Mouse (Mus musculus): ENCODE results near the gene Ceacam9. TPM values are rescaled to one million over a fixed set of nuclear protein-coding genes. Genes with fewer than 3 reads are reported as not detected.

Ceacam9 gene
- not detected for polyA plus RNA-seq (2014; fragmentation: Illumina TruSeq; extraction: RNeasy Lipid Tissue Mini Kit (QIAGEN cat#74804); ENCODE audit: low read depth, low replicate concordance)

DNA sequence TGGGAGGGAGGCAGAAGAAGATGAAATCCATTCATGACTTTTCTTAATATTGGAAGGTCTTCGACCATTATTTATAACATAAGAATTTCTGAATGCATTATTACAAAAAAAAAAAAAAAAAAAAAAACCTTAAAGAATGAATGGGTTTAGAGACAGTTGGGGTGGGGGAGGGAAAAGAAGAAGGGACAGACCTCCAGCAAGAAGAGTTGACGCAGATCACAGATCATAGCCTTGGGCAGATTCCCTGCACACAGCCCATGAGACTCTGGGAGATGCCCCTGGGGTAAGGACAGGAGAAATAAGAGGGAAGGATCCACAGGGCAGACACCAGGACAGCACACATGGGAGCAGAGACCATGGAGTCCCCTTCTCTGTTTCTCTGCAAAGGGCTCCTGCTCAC, at the start of gene Ceacam9:
Gene Ceacam9 (plus strand): TSS at position 301 of the 400 bp plus-strand sequence.

DNA sequence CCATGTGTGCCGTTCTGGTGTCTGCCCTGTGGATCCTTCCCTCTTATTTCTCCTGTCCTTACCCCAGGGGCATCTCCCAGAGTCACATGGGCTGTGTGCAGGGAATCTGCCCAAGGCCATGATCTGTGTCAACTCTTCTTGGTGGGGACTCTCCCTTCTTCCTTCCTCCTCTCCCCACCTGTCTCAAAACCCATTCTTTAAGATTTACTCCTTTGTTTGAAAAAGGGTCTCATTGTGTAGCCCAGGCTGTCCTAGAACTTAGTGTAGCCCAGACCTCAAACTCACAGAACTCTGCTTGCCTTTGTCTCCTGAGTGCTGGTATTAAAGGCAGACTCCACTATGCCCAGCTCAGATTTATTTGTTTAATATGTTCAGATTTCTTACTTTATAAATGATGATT, 46.1 kb upstream of the Ceacam9 start, which contains the start of gene Ceacam15:
Gene Ceacam15 (minus strand): TSS at position 101 of the 400 bp plus-strand sequence.

DNA sequence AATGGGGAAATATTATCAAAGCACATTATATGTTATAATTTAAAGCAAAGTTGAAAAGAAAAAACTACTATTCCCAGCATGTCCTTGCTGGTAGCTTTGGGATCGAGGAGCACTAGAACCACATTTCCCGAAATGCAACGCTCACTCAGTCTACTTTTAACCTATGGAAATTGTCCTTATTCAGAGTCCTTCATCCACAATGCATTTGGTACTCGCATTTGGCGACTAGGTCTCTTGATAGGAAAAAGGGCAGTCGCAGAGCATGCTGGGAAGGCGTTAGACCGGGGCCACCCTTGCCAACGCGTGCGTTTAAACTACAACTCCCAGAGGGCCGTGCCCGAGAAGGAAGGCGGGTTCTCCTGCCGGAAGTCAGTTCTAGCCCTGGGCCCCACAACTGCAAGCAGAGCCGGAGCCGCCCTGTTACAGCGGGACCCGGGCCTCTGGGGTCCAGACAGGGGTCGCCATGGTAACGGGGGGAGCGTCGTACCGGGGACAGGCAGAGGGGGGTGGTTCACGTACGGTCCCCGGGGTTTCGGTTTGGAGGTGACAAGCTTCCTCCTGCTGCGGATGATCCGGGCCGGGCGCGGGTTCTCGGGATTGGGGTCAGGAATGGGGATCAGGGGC, 16.5 kb downstream of the Ceacam9 start, which contains the start of gene Ap2s1:
Gene Ap2s1 (plus strand): TSS at position 338 of the 624 bp plus-strand sequence.

Other genes starting within 250 kb of the Ceacam9 start
- not detected for gene Npas1, start 244.2 kb upstream of the Ceacam9 start, polyA plus RNA-seq (2014; fragmentation: Illumina TruSeq; extraction: RNeasy Lipid Tissue Mini Kit (QIAGEN cat#74804); ENCODE audit: low read depth, low replicate concordance)
- gene Arhgap35, start 106.9 kb upstream of the Ceacam9 start, polyA plus RNA-seq (2014; fragmentation: Illumina TruSeq; extraction: RNeasy Lipid Tissue Mini Kit (QIAGEN cat#74804); ENCODE audit: low read depth, low replicate concordance): 23.7 TPM
- gene Ceacam15, start 46.2 kb upstream of the Ceacam9 start, polyA plus RNA-seq (2014; fragmentation: Illumina TruSeq; extraction: RNeasy Lipid Tissue Mini Kit (QIAGEN cat#74804); ENCODE audit: low read depth, low replicate concordance): not detected
- gene Ap2s1, start 16.5 kb downstream of the Ceacam9 start, polyA plus RNA-seq (2014; fragmentation: Illumina TruSeq; extraction: RNeasy Lipid Tissue Mini Kit (QIAGEN cat#74804); ENCODE audit: low read depth, low replicate concordance): 101 TPM
- 27.6 TPM for gene Slc1a5, start 59.4 kb downstream of the Ceacam9 start, polyA plus RNA-seq (2014; fragmentation: Illumina TruSeq; extraction: RNeasy Lipid Tissue Mini Kit (QIAGEN cat#74804); ENCODE audit: low read depth, low replicate concordance)
- gene Strn4, start 94.0 kb downstream of the Ceacam9 start, polyA plus RNA-seq (2014; fragmentation: Illumina TruSeq; extraction: RNeasy Lipid Tissue Mini Kit (QIAGEN cat#74804); ENCODE audit: low read depth, low replicate concordance): 57.6 TPM
- gene Fkrp, start 94.8 kb downstream of the Ceacam9 start, polyA plus RNA-seq (2014; fragmentation: Illumina TruSeq; extraction: RNeasy Lipid Tissue Mini Kit (QIAGEN cat#74804); ENCODE audit: low read depth, low replicate concordance): 41.3 TPM
- 16.4 TPM for gene Prkd2, start 121.0 kb downstream of the Ceacam9 start, polyA plus RNA-seq (2014; fragmentation: Illumina TruSeq; extraction: RNeasy Lipid Tissue Mini Kit (QIAGEN cat#74804); ENCODE audit: low read depth, low replicate concordance)
- 9.5 TPM for gene Dact3, start 153.4 kb downstream of the Ceacam9 start, polyA plus RNA-seq (2014; fragmentation: Illumina TruSeq; extraction: RNeasy Lipid Tissue Mini Kit (QIAGEN cat#74804); ENCODE audit: low read depth, low replicate concordance)
- 3.7 TPM for gene Gng8, start 169.9 kb downstream of the Ceacam9 start, polyA plus RNA-seq (2014; fragmentation: Illumina TruSeq; extraction: RNeasy Lipid Tissue Mini Kit (QIAGEN cat#74804); ENCODE audit: low read depth, low replicate concordance)
- 3.4 TPM for gene Ptgir, start 184.6 kb downstream of the Ceacam9 start, polyA plus RNA-seq (2014; fragmentation: Illumina TruSeq; extraction: RNeasy Lipid Tissue Mini Kit (QIAGEN cat#74804); ENCODE audit: low read depth, low replicate concordance)
- 115 TPM for gene Calm3, start 202.2 kb downstream of the Ceacam9 start, polyA plus RNA-seq (2014; fragmentation: Illumina TruSeq; extraction: RNeasy Lipid Tissue Mini Kit (QIAGEN cat#74804); ENCODE audit: low read depth, low replicate concordance)
- gene Pnmal2, start 222.8 kb downstream of the Ceacam9 start, polyA plus RNA-seq (2014; fragmentation: Illumina TruSeq; extraction: RNeasy Lipid Tissue Mini Kit (QIAGEN cat#74804); ENCODE audit: low read depth, low replicate concordance): 3.4 TPM
- 0.10 TPM for gene Pnmal1, start 237.8 kb downstream of the Ceacam9 start, polyA plus RNA-seq (2014; fragmentation: Illumina TruSeq; extraction: RNeasy Lipid Tissue Mini Kit (QIAGEN cat#74804); ENCODE audit: low read depth, low replicate concordance)

Measured in heart, adult 10 weeks (tissue).